Mouse (Mus musculus): ENCODE measurements around the gene Reps1. TPM values are rescaled to one million over a fixed set of nuclear protein-coding genes. Genes with fewer than 3 reads are reported as not detected.

Reps1 gene
- 28.7 TPM for polyA plus RNA-seq (2014; fragmentation: Illumina TruSeq; extraction: RNeasy Lipid Tissue Mini Kit (QIAGEN cat#74804); ENCODE audit: low read depth, low replicate concordance)

DNA sequence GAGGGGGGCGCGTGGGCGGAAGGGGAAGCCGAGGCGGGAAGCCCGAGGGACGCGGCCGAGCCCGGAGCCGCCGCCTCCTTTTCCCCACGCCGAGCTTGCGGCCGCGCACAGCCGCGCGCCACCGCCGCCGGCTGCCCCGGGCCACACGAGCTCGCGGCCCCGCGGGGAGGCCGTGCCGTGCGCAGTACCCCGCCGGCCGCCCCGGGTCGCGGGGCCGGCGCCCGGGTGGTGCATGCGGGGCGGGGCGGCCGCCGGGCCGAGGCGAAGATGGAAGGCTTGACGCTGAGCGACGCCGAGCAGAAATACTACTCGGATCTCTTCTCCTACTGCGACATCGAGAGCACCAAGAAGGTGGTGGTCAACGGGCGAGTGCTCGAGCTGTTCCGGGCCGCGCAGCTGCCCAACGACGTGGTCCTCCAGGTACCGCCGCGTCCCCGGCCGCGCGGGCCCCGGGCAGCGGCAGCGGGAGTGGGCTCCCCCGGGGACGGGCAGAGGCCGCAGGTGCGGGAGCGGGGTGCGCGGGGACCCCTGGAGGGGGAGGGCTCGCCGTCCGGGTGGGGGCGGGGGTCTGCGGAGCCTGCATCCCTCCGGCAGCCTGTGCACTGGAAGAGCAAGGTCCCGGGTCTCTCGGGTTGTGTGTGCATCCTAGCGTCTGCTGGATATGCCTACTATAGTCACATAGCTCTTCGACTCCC, at the start of gene Reps1:
Gene Reps1, plus strand, starts transcription at position 166 of the 695 bp plus-strand sequence.

DNA sequence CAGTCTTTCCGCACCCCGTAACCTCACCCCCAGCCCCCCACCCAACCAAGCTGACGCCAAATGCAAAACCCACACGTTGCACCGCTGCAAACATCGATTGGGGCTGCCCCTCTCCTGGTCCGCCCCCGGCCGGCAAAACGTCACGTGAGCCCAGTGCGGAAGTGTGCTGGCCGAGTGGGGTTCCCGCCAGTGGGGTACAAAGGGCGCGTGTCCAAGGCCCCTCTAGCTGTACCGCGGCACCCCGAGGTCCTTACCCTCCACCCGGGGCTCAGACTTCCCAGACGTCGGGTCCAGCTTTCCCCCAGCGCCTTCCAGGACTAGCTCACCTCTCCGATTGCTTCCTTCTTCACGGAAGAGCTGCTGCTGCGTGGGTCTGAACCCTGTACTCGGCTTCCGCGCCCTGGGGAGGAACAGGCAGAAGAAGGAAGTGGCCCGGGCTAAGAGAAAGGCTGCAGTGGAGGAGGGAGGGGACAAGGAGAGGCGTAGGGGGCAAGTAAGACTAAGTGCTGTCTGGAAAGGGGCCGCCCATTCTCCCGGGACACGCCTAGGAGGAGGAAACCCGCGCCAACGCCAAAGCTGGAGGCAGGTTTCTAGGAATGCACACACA, 32.8 kb upstream of the Reps1 start, which contains the start of gene Abracl:
Gene Abracl, minus strand, starts transcription at position 548 of the 607 bp plus-strand sequence.

Other genes starting within 250 kb of the Reps1 start
- gene Heca, start 107.8 kb upstream of the Reps1 start, polyA plus RNA-seq (2014; fragmentation: Illumina TruSeq; extraction: RNeasy Lipid Tissue Mini Kit (QIAGEN cat#74804); ENCODE audit: low read depth, low replicate concordance): 207 TPM
- gene Abracl, start 32.6 kb upstream of the Reps1 start, polyA plus RNA-seq (2014; fragmentation: Illumina TruSeq; extraction: RNeasy Lipid Tissue Mini Kit (QIAGEN cat#74804); ENCODE audit: low read depth, low replicate concordance): 387 TPM
- not detected for gene Ect2l, start 155.0 kb downstream of the Reps1 start, polyA plus RNA-seq (2014; fragmentation: Illumina TruSeq; extraction: RNeasy Lipid Tissue Mini Kit (QIAGEN cat#74804); ENCODE audit: low read depth, low replicate concordance)
- gene Ccdc28a, start 179.1 kb downstream of the Reps1 start, polyA plus RNA-seq (2014; fragmentation: Illumina TruSeq; extraction: RNeasy Lipid Tissue Mini Kit (QIAGEN cat#74804); ENCODE audit: low read depth, low replicate concordance): 25.2 TPM